Mouse (Mus musculus): ENCODE data around the gene Gm8212.
"Not testable (repeated sequence)": the region's sequence is repeated elsewhere in the genome, so short reads cannot be mapped to it uniquely, and the experiment has no call there.

Gene Gm8212

DNA sequence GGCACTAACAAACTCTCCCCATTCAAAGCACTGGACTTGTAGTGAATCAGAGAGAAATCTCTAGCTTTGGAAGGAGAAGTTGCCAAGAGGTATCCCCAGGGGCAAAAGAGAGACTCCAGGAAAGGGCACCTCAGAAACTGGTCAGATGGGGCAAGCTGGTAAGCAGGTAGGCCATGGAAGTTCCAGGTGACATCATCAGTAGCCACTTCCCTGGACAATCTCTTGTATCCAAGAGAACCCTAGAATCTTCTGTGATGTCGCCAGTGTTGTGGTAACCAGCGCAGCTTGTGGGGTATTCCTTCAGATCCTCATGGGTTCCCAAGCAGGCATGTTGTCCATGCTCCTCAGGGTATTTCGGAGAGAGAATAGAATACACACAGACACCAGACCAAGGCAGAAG, at the start of gene Gm8212:
TSS of gene Gm8212 (plus strand) at position 301 of the 400 bp plus-strand sequence.
- in situ Hi-C loops (cut with MboI, MseI), result not testable (repeated sequence)

GRCm38 (mm10) chr14:44213154-44213553, 15.7 kb downstream of the Gm8212 start, which contains the start of gene 4930503E14Rik:
Gene 4930503E14Rik, minus strand, starts transcription at chr14:44213254.
- in situ Hi-C loops (cut with MboI, MseI), result not testable (repeated sequence)

GRCm38 (mm10) chr14:44248039-44248438, 50.6 kb downstream of the Gm8212 start:
- in situ Hi-C loops (cut with MboI, MseI), result no loop called here

Measured in T-helper 2 cell (primary cell).